Mouse (Mus musculus) erythroblast, embryonic 14.5 days (primary cell): ENCODE results near the gene Fbxl5.

Experiments used
- GATA1 ChIP-seq: IDR thresholded peaks from 2 replicates; pipeline ENCODE4 v1.6.1; 2012; ENCODE audit warnings: low read length, inconsistent platforms, mixed read lengths
- TAL1 ChIP-seq: IDR thresholded peaks from 3 replicates; pipeline ENCODE4 v1.6.1; 2012; ENCODE audit warnings: low read length, inconsistent platforms, mixed read lengths

GRCm38 (mm10) chr5:43778583-43778982 is 42.9 kb downstream of the Fbxl5 start:
- TF ChIP-seq GATA1 (no peak), TAL1 (no peak)
